Mouse (Mus musculus): ENCODE results near the gene Hcar1. TPM values are rescaled to one million over a fixed set of nuclear protein-coding genes. Genes with fewer than 3 reads are reported as not detected.

Hcar1 gene
- polyA plus RNA-seq, 1 experiment from 2014 or later, result 1.9 TPM

DNA sequence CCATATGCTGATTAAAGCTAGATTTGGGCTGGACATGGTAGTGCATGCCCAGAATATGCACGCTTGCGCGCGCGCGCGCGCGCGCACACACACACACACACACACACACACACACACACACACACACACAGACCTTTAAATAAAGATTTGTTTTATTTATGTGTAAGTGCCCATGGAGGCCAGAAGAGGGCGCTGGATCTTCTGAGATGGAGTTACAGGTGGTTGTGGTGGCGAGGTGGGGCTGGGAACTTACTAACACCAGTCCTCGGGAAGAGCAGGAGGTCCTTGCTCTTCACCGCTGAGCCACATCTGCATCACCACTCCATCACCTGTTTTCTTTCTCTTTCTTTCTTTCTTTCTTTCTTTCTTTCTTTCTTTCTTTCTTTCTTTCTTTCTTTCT, 958 bp upstream of the Hcar1 start:
- Histone ChIP-seq H3K36me3 (ENCODE audit: control insufficient read depth, insufficient read depth, low read length) (no peaks in the 10 kb centered on the region), H3K4me1 (replicated peaks; ENCODE audit: control insufficient read depth, insufficient read depth, low read length) (peaks cover 23% of the 10 kb centered on the region), H3K27ac (ENCODE audit: low read depth) (no peak overlapping the region), H3K27me3 (replicated peaks; ENCODE audit: control insufficient read depth, insufficient read depth, low read length) (no peaks in the 10 kb centered on the region), H3K4me2 (ENCODE audit: low read length) (no peak overlapping the region), H3K9ac (ENCODE audit: low read length) (no peak overlapping the region), H3K4me3 (ENCODE audit: low read depth, low read length) (no peak overlapping the region), H3K9me3 (ENCODE audit: control insufficient read depth, low read length) (no peaks in the 10 kb centered on the region)
- ATAC-seq (replicated peaks; ENCODE audit: low FRiP score, low TSS enrichment, low read depth) (no peak), DNase-seq (ENCODE audit: low spot score) (no peak)
- 83% methylated on average over 14 of the region's 14 CpGs for WGBS

GRCm38 (mm10) chr5:123878056-123878455, 1.8 kb downstream of the Hcar1 start:
- no peaks in the 10 kb centered on the region for H3K27me3 ChIP-seq (replicated peaks; ENCODE audit: control insufficient read depth, insufficient read depth, low read length)
- H3K4me1 ChIP-seq (replicated peaks; ENCODE audit: control insufficient read depth, insufficient read depth, low read length), result peaks cover 23% of the 10 kb centered on the region
- H3K36me3 ChIP-seq (ENCODE audit: control insufficient read depth, insufficient read depth, low read length), result no peaks in the 10 kb centered on the region
- peak overlapping the region; percentile 38 for H3K4me2 ChIP-seq (ENCODE audit: low read length)
- H3K9ac ChIP-seq (ENCODE audit: low read length), result no peak overlapping the region
- no peak overlapping the region for H3K27ac ChIP-seq (ENCODE audit: low read depth)
- ATAC-seq (replicated peaks; ENCODE audit: low FRiP score, low TSS enrichment, low read depth), result no peak
- no peaks in the 10 kb centered on the region for H3K9me3 ChIP-seq (ENCODE audit: control insufficient read depth, low read length)
- H3K4me3 ChIP-seq (ENCODE audit: low read depth, low read length), result peak overlapping the region; percentile 20
- WGBS, result 48% methylated on average over 14 of the region's 14 CpGs
- DNase-seq (ENCODE audit: low spot score), result no peak

DNA sequence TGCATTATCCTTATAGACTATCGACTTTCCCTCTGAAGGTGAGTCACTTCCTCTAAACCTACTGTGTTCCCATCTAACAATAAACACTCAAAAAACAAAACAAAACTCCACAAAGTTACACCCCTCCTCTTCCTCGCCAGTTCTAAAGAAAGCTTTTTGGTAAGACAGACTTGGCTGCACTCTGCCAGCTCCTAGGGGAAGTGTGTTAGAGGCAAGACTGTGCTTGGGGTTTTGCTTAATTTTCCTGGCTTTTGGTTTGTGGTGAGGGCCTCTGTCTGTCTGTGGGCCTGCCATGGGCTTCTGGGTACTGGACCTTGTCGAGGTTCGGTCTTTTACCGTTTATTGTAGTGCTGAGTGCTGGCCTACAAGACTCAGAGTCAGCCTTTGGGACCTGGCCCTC, 5.6 kb downstream of the Hcar1 start:
- ATAC-seq (replicated peaks; ENCODE audit: low FRiP score, low TSS enrichment, low read depth), result no peak

DNA sequence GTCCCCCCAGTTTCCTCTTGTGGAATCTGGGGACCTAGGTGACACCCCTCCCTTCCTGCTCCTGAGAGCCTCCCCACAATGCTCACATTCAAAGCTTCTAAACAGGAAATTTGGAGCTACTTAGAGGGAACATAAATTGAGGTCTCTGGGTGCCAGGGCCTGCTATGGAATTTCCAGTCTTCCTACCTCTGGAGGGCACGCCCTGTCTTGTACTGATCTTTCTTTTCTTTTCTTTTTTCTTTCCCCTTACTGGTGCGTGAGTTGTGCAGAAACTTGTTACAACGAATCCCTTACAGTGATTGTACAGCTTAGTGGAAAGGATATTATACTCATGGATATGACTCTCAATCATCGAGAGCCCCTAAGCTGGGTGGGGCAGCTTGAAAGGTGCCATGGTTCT, 10.2 kb downstream of the Hcar1 start:
- Histone ChIP-seq H3K4me1 (replicated peaks; ENCODE audit: control insufficient read depth, insufficient read depth, low read length) (no peaks in the 10 kb centered on the region), H3K27me3 (replicated peaks; ENCODE audit: control insufficient read depth, insufficient read depth, low read length) (no peaks in the 10 kb centered on the region), H3K27ac (ENCODE audit: low read depth) (no peak overlapping the region), H3K4me2 (ENCODE audit: low read length) (no peak overlapping the region), H3K9me3 (ENCODE audit: control insufficient read depth, low read length) (no peaks in the 10 kb centered on the region), H3K4me3 (ENCODE audit: low read depth, low read length) (no peak overlapping the region), H3K9ac (ENCODE audit: low read length) (no peak overlapping the region), H3K36me3 (ENCODE audit: control insufficient read depth, insufficient read depth, low read length) (no peaks in the 10 kb centered on the region)
- ATAC-seq (replicated peaks; ENCODE audit: low FRiP score, low TSS enrichment, low read depth) (no peak), DNase-seq (ENCODE audit: low spot score) (no peak)
- WGBS, result 84% methylated on average over 4 of the region's 4 CpGs

More for the DNA sequence above, 5.6 kb downstream of the Hcar1 start:
- WGBS, result 84% methylated on average over 5 of the region's 5 CpGs
- Histone ChIP-seq H3K4me1 (replicated peaks; ENCODE audit: control insufficient read depth, insufficient read depth, low read length) (peaks cover 10% of the 10 kb centered on the region), H3K4me3 (ENCODE audit: low read depth, low read length) (no peak overlapping the region), H3K9me3 (ENCODE audit: control insufficient read depth, low read length) (no peaks in the 10 kb centered on the region), H3K27me3 (replicated peaks; ENCODE audit: control insufficient read depth, insufficient read depth, low read length) (no peaks in the 10 kb centered on the region), H3K36me3 (ENCODE audit: control insufficient read depth, insufficient read depth, low read length) (no peaks in the 10 kb centered on the region), H3K27ac (ENCODE audit: low read depth) (no peak overlapping the region), H3K4me2 (ENCODE audit: low read length) (no peak overlapping the region), H3K9ac (ENCODE audit: low read length) (no peak overlapping the region)
- DNase-seq (ENCODE audit: low spot score), result no peak

DNA sequence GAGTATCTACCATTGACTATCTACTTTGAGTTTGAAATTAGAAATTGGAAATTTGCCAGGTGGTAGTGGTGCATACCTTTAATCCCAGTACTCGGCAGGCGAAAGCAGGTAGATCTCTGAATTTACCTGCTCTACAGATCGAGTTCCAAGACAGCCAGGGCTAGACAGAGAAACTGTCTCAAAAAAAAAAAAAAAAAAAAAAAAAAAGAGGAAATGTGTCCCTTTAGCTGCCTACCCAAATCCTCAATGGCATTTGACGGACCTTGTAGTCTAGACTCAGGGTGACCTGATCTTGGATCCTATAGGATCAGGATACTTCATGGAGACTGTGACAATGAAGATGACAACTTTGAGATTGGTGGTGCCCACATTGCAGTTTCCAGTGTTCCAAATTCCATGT, 13.4 kb downstream of the Hcar1 start:
- H3K27me3 ChIP-seq (replicated peaks; ENCODE audit: control insufficient read depth, insufficient read depth, low read length), result no peaks in the 10 kb centered on the region
- no peaks in the 10 kb centered on the region for H3K9me3 ChIP-seq (ENCODE audit: control insufficient read depth, low read length)
- no peaks in the 10 kb centered on the region for H3K36me3 ChIP-seq (ENCODE audit: control insufficient read depth, insufficient read depth, low read length)
- WGBS, result 91% methylated on average over 4 of the region's 4 CpGs
- H3K9ac ChIP-seq (ENCODE audit: low read length), result no peak overlapping the region
- ATAC-seq (replicated peaks; ENCODE audit: low FRiP score, low TSS enrichment, low read depth) (no peak), DNase-seq (ENCODE audit: low spot score) (no peak)
- no peak overlapping the region for H3K27ac ChIP-seq (ENCODE audit: low read depth)
- no peak overlapping the region for H3K4me2 ChIP-seq (ENCODE audit: low read length)
- no peaks in the 10 kb centered on the region for H3K4me1 ChIP-seq (replicated peaks; ENCODE audit: control insufficient read depth, insufficient read depth, low read length)
- H3K4me3 ChIP-seq (ENCODE audit: low read depth, low read length), result no peak overlapping the region

DNA sequence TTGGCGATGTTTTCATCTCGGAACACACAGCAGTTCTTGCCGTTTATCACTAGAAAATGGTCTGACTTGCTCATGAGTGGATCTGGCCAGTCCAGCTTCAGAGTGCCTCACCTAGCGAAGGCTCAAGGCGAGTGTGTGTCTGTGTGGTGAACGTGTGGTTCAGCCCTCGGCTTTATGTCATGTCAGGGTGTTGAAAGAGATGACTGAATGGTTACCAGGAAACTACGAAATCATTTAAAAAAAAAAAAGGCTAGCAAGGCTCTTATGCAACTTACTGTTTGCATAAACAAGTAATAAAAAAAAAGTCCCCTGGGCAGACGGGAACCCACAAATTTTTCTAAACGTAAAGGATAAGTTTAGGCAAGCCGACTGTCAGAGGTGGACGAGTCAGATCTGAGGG, 14.5 kb downstream of the Hcar1 start, which contains the start of gene Hcar2:
Gene Hcar2 (minus strand): TSS at position 135 of the 400 bp plus-strand sequence.
- 61% methylated on average over 12 of the region's 12 CpGs for WGBS
- no peak within 1 kb of the TSS for H3K27ac ChIP-seq (ENCODE audit: low read depth)
- H3K4me1 ChIP-seq (replicated peaks; ENCODE audit: control insufficient read depth, insufficient read depth, low read length), result no peaks in the 10 kb centered on the region
- DNase-seq (ENCODE audit: low spot score) (no peak), ATAC-seq (replicated peaks; ENCODE audit: low FRiP score, low TSS enrichment, low read depth) (no peak)
- no peaks in the 10 kb centered on the region for H3K9me3 ChIP-seq (ENCODE audit: control insufficient read depth, low read length)
- no peaks in the 10 kb centered on the region for H3K36me3 ChIP-seq (ENCODE audit: control insufficient read depth, insufficient read depth, low read length)
- no peak within 1 kb of the TSS for H3K4me3 ChIP-seq (ENCODE audit: low read depth, low read length)
- no peak within 1 kb of the TSS for H3K4me2 ChIP-seq (ENCODE audit: low read length)
- H3K9ac ChIP-seq (ENCODE audit: low read length), result no peak within 1 kb of the TSS
- H3K27me3 ChIP-seq (replicated peaks; ENCODE audit: control insufficient read depth, insufficient read depth, low read length), result no peaks in the 10 kb centered on the region

- H3K4me3 ChIP-seq (ENCODE audit: low read depth, low read length), result no peak overlapping the region
- no peak for ATAC-seq (replicated peaks; ENCODE audit: low FRiP score, low TSS enrichment, low read depth)
- no peak overlapping the region for H3K4me2 ChIP-seq (ENCODE audit: low read length)
- no peak for DNase-seq (ENCODE audit: low spot score)
- no peaks in the 10 kb centered on the region for H3K4me1 ChIP-seq (replicated peaks; ENCODE audit: control insufficient read depth, insufficient read depth, low read length)
- no peak overlapping the region for H3K9ac ChIP-seq (ENCODE audit: low read length)
- no peaks in the 10 kb centered on the region for H3K9me3 ChIP-seq (ENCODE audit: control insufficient read depth, low read length)
- H3K27ac ChIP-seq (ENCODE audit: low read depth), result no peak overlapping the region
- H3K27me3 ChIP-seq (replicated peaks; ENCODE audit: control insufficient read depth, insufficient read depth, low read length), result no peaks in the 10 kb centered on the region
- no peaks in the 10 kb centered on the region for H3K36me3 ChIP-seq (ENCODE audit: control insufficient read depth, insufficient read depth, low read length)
- 90% methylated on average over 14 of the region's 14 CpGs for WGBS
Measured at GRCm38 (mm10) chr5:123863934-123864333, 15.9 kb downstream of the Hcar1 start.

- ATAC-seq (replicated peaks; ENCODE audit: low FRiP score, low TSS enrichment, low read depth) (no peak), DNase-seq (ENCODE audit: low spot score) (no peak)
- no peak overlapping the region for H3K9ac ChIP-seq (ENCODE audit: low read length)
- no peaks in the 10 kb centered on the region for H3K9me3 ChIP-seq (ENCODE audit: control insufficient read depth, low read length)
- 70% methylated on average over 15 of the region's 15 CpGs for WGBS
- no peak overlapping the region for H3K4me3 ChIP-seq (ENCODE audit: low read depth, low read length)
- no peak overlapping the region for H3K27ac ChIP-seq (ENCODE audit: low read depth)
- H3K36me3 ChIP-seq (ENCODE audit: control insufficient read depth, insufficient read depth, low read length), result no peaks in the 10 kb centered on the region
- H3K4me2 ChIP-seq (ENCODE audit: low read length), result 0 out of 2 replicates have a peak overlapping the region, but pooled peaks have one; percentile 6
- H3K4me1 ChIP-seq (replicated peaks; ENCODE audit: control insufficient read depth, insufficient read depth, low read length), result no peaks in the 10 kb centered on the region
- no peaks in the 10 kb centered on the region for H3K27me3 ChIP-seq (replicated peaks; ENCODE audit: control insufficient read depth, insufficient read depth, low read length)
Measured at GRCm38 (mm10) chr5:123862374-123863350, 17.2 kb downstream of the Hcar1 start.

DNA sequence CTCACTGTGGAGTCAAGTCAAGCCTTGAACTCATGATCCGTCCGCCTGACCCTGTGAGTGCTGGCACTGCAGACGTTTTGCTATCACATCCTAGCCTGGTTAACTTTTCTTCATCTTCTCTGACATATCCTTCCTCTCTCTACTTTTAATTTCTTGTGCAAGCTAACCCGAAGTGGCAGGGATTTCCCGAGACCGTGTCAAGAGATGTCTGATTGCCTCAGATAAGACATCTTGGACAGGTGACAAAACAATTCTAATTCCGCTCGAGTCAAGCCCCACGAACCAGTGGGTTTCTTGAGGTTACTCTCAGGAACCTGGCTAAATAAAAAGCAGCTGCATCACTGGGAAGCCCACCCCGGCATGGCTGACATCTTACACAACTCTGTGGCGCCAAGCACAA, 21.0 kb downstream of the Hcar1 start:
- ATAC-seq (replicated peaks; ENCODE audit: low FRiP score, low TSS enrichment, low read depth), result no peak
- Histone ChIP-seq H3K27me3 (replicated peaks; ENCODE audit: control insufficient read depth, insufficient read depth, low read length) (no peaks in the 10 kb centered on the region), H3K27ac (ENCODE audit: low read depth) (no peak overlapping the region), H3K4me1 (replicated peaks; ENCODE audit: control insufficient read depth, insufficient read depth, low read length) (no peaks in the 10 kb centered on the region), H3K4me2 (ENCODE audit: low read length) (no peak overlapping the region), H3K4me3 (ENCODE audit: low read depth, low read length) (no peak overlapping the region), H3K36me3 (ENCODE audit: control insufficient read depth, insufficient read depth, low read length) (no peaks in the 10 kb centered on the region), H3K9me3 (ENCODE audit: control insufficient read depth, low read length) (no peaks in the 10 kb centered on the region), H3K9ac (ENCODE audit: low read length) (no peak overlapping the region)
- WGBS, result 86% methylated on average over 11 of the region's 11 CpGs
- no peak for DNase-seq (ENCODE audit: low spot score)

Measured in intestine, embryonic 14.5 days (tissue).